Mouse (Mus musculus): ENCODE data around the gene Sh3bp5.

GRCm38 (mm10) chr14:31319546-31319945 is 116.3 kb downstream of the Sh3bp5 start:
- TF ChIP-seq CTCF (IDR thresholded peaks at IDR 0.05; ENCODE audit: low read depth, low read length) = no peak
- TF ChIP-seq GATA2 (IDR thresholded peaks at IDR 0.05; ENCODE audit: borderline replicate concordance, low read depth, low read length) = no peak
- no peak for TF ChIP-seq GATA1 (IDR thresholded peaks at IDR 0.05; ENCODE audit: borderline replicate concordance, low read length)
- TF ChIP-seq TAL1 (conservative IDR thresholded peaks at IDR 0.05; ENCODE audit: low read depth, low read length) = no peak

Data from G1E (cell line).